Mouse (Mus musculus): ENCODE measurements around the gene Gm49405.
"Not testable (repeated sequence)": the region's sequence is repeated elsewhere in the genome, so short reads cannot be mapped to it uniquely, and the experiment has no call there.

Gm49405 gene

GRCm38 (mm10) chr19:4000119-4000900, at the start of gene Gm49405, which contains the start of gene Nudt8:
Gene Gm49405 (plus strand): TSS chr19:4000626.
Gene Nudt8 (plus strand): TSS chr19:4000580.
- in situ Hi-C loops (cut with MseI, MboI): no loop called here

- in situ Hi-C loops (cut with MseI, MboI): no loop called here
These were observed 49.0 kb upstream of the Gm49405 start for GRCm38 (mm10) chr19:3951461-3951860.

- in situ Hi-C loops (cut with MseI, MboI): no loop called here
These were observed 48.3 kb upstream of the Gm49405 start for GRCm38 (mm10) chr19:3952099-3952498.

GRCm38 (mm10) chr19:3955033-3955432, 45.4 kb upstream of the Gm49405 start:
- in situ Hi-C loops (cut with MseI, MboI): no loop called here

GRCm38 (mm10) chr19:3955804-3956203, 44.6 kb upstream of the Gm49405 start:
- in situ Hi-C loops (cut with MseI, MboI): no loop called here

GRCm38 (mm10) chr19:3957296-3958036, 43.0 kb upstream of the Gm49405 start:
- in situ Hi-C loops (cut with MseI, MboI): not testable (repeated sequence)

- in situ Hi-C loops (cut with MseI, MboI): no loop called here
These were observed 42.0 kb upstream of the Gm49405 start, which contains the start of gene Aldh3b3 for GRCm38 (mm10) chr19:3958470-3958869. Gene Aldh3b3 (plus strand): TSS chr19:3958645.

- in situ Hi-C loops (cut with MseI, MboI): no loop called here
These were observed 41.4 kb upstream of the Gm49405 start for GRCm38 (mm10) chr19:3959030-3959429.

- in situ Hi-C loops (cut with MseI, MboI): no loop called here
These were observed 40.2 kb upstream of the Gm49405 start for GRCm38 (mm10) chr19:3960211-3960610.

GRCm38 (mm10) chr19:3961805-3962204, 38.6 kb upstream of the Gm49405 start:
- in situ Hi-C loops (cut with MseI, MboI): not testable (repeated sequence)

GRCm38 (mm10) chr19:3962469-3962868, 38.0 kb upstream of the Gm49405 start:
- in situ Hi-C loops (cut with MseI, MboI): no loop called here

- in situ Hi-C loops (cut with MseI, MboI): no loop called here
These were observed 36.4 kb upstream of the Gm49405 start for GRCm38 (mm10) chr19:3964030-3964429.

GRCm38 (mm10) chr19:3966330-3967075, 33.9 kb upstream of the Gm49405 start:
- in situ Hi-C loops (cut with MseI, MboI): no loop called here

- in situ Hi-C loops (cut with MseI, MboI): no loop called here
These were observed 33.2 kb upstream of the Gm49405 start for GRCm38 (mm10) chr19:3967258-3967657.

GRCm38 (mm10) chr19:3972229-3972628, 28.2 kb upstream of the Gm49405 start, which contains the start of gene Aldh3b2:
Gene Aldh3b2 (plus strand): TSS chr19:3972328.
- in situ Hi-C loops (cut with MseI, MboI): no loop called here

- in situ Hi-C loops (cut with MseI, MboI): not testable (repeated sequence)
These were observed 25.8 kb upstream of the Gm49405 start for GRCm38 (mm10) chr19:3974608-3975007.

- in situ Hi-C loops (cut with MseI, MboI): no loop called here
These were observed 24.6 kb upstream of the Gm49405 start for GRCm38 (mm10) chr19:3975866-3976265.

- in situ Hi-C loops (cut with MseI, MboI): no loop called here
These were observed 20.1 kb upstream of the Gm49405 start for GRCm38 (mm10) chr19:3980309-3980708.

- in situ Hi-C loops (cut with MseI, MboI): no loop called here
These were observed 19.5 kb upstream of the Gm49405 start for GRCm38 (mm10) chr19:3980917-3981316.

GRCm38 (mm10) chr19:3983527-3984200, 16.8 kb upstream of the Gm49405 start:
- in situ Hi-C loops (cut with MseI, MboI): no loop called here

- in situ Hi-C loops (cut with MseI, MboI): no loop called here
These were observed 15.2 kb upstream of the Gm49405 start for GRCm38 (mm10) chr19:3985261-3985681.
